23 mouse cellular contexts compared by ENCODE assay signal in genomic region chr17:69198805-69199204, GRCm38 (mm10).
DNase-seq lines count a peak whose midpoint lies in the region; ATAC-seq and TF ChIP-seq lines count a peak whose summit lies in the region.
"Had no signal": no experiment of that assay in that cellular context is flagged by ENCODE, and none has a peak within 500 bp of the region (broad histone marks: within the 10 kb centered on the region; RNA-seq: fewer than 3 reads in every experiment).

No protein-coding gene starts in this region.

- no peaks in the 10 kb centered on the region for H3K36me3 ChIP-seq in heart, embryonic 12.5 days
- no peaks in the 10 kb centered on the region for H3K36me3 ChIP-seq in stomach, embryonic 15.5 days
- H3K36me3 ChIP-seq in stomach, postnatal 0 days (ENCODE audit: control insufficient read depth, insufficient read depth, low read length): no peaks in the 10 kb centered on the region
- H3K36me3 ChIP-seq: forebrain, embryonic 10.5 days; heart, embryonic 13.5 days; hindbrain, embryonic 12.5 days; hindbrain, embryonic 15.5 days had no signal

- no peak overlapping the region for H3K4me2 ChIP-seq in heart, embryonic 12.5 days
- H3K4me2 ChIP-seq in stomach, embryonic 15.5 days: no peak overlapping the region
- H3K4me2 ChIP-seq in stomach, postnatal 0 days (replicated peaks; ENCODE audit: low read depth): no peak overlapping the region
- H3K4me2 ChIP-seq: heart, embryonic 13.5 days; hindbrain, embryonic 12.5 days; hindbrain, embryonic 15.5 days had no signal

- peak overlapping the region; percentile 6; the same call in 1 of the 2 replicates for H3K27ac ChIP-seq in heart, embryonic 12.5 days (ENCODE audit: poor library complexity, severe bottlenecking)
- H3K27ac ChIP-seq in stomach, embryonic 15.5 days: no peak overlapping the region
- no peak overlapping the region for H3K27ac ChIP-seq in stomach, postnatal 0 days (replicated peaks)
- H3K27ac ChIP-seq: forebrain, embryonic 10.5 days; heart, embryonic 13.5 days; hindbrain, embryonic 12.5 days; hindbrain, embryonic 15.5 days had no signal

- H3K4me3 ChIP-seq in heart, embryonic 12.5 days: no peak overlapping the region
- H3K4me3 ChIP-seq in stomach, embryonic 15.5 days (replicated peaks): no peak overlapping the region
- H3K4me3 ChIP-seq in stomach, postnatal 0 days (ENCODE audit: low read depth, low read length): no peak overlapping the region
- H3K4me3 ChIP-seq: forebrain, embryonic 10.5 days; heart, embryonic 13.5 days; hindbrain, embryonic 12.5 days; hindbrain, embryonic 15.5 days had no signal

- TF ChIP-seq CTCF in stomach, postnatal 0 days (IDR thresholded peaks at IDR 0.05; ENCODE audit: low read depth): no peak

- peak; percentile 15 for DNase-seq in embryo, embryonic 10 days (ENCODE audit: low spot score)
- DNase-seq in embryo, embryonic 9.5 days (ENCODE audit: extremely low spot score): no peak
- DNase-seq in heart, postnatal 36 days: no peak
- DNase-seq in stomach, postnatal 0 days (ENCODE audit: low spot score): no peak
- DNase-seq in yolk sac, embryonic 10.5 days (ENCODE audit: low spot score): peak; percentile 62
- DNase-seq in adrenal gland, postnatal 4 days (ENCODE audit: low spot score in 2 of 2): no peak
- DNase-seq: adrenal gland, postnatal 10 days; adrenal gland, postnatal 36 days; cerebellum, adult 11 months; cerebellum, adult 2 months; cerebellum, adult 9-11 months; cerebellum, postnatal 25 days; embryo, embryonic 11 days; gastrocnemius, postnatal 36 days; heart, postnatal 14 days had no signal

- TF ChIP-seq EP300 in stomach, postnatal 0 days (optimal IDR thresholded peaks at IDR 0.05): no peak

- intact Hi-C loops in heart, postnatal 36 days (cut with DNase I): no loop called here

- no peaks in the 10 kb centered on the region for H3K27me3 ChIP-seq in heart, embryonic 12.5 days (replicated peaks)
- H3K27me3 ChIP-seq in stomach, embryonic 15.5 days (replicated peaks): no peaks in the 10 kb centered on the region
- no peaks in the 10 kb centered on the region for H3K27me3 ChIP-seq in stomach, postnatal 0 days (ENCODE audit: control insufficient read depth, insufficient read depth, low read length)
- H3K27me3 ChIP-seq: heart, embryonic 13.5 days; hindbrain, embryonic 12.5 days; hindbrain, embryonic 15.5 days had no signal

- WGBS in heart, embryonic 12.5 days: 21% methylated on average over 1 of the region's 1 CpGs
- WGBS in stomach, embryonic 15.5 days: 50% methylated on average over 1 of the region's 1 CpGs
- 50% methylated on average over 1 of the region's 1 CpGs for WGBS in stomach, postnatal 0 days

- no peaks in the 10 kb centered on the region for H3K9me3 ChIP-seq in heart, embryonic 12.5 days (replicated peaks)
- no peaks in the 10 kb centered on the region for H3K9me3 ChIP-seq in stomach, embryonic 15.5 days
- H3K9me3 ChIP-seq in stomach, postnatal 0 days (ENCODE audit: control insufficient read depth, low read length): no peaks in the 10 kb centered on the region
- H3K9me3 ChIP-seq: forebrain, embryonic 10.5 days; heart, embryonic 13.5 days; hindbrain, embryonic 12.5 days; hindbrain, embryonic 15.5 days had no signal

- no peak for ATAC-seq in heart, embryonic 12.5 days (ENCODE audit: insufficient number of reproducible peaks, low FRiP score)
- 0 out of 2 replicates have a peak, but pooled peaks have one; percentile 35 for ATAC-seq in stomach, embryonic 15.5 days (ENCODE audit: insufficient read depth, low FRiP score, low read depth)
- ATAC-seq in stomach, postnatal 0 days (ENCODE audit: low FRiP score, low TSS enrichment): no peak
- ATAC-seq: activated CD4-positive, CD25-positive, alpha-beta regulatory T cell, adult 4 months; forebrain, embryonic 14.5 days had no signal

- 0 out of 2 replicates have a peak overlapping the region, but pooled peaks have one; percentile 13 for H3K9ac ChIP-seq in heart, embryonic 12.5 days
- H3K9ac ChIP-seq in stomach, embryonic 15.5 days: no peak overlapping the region
- H3K9ac ChIP-seq in stomach, postnatal 0 days (ENCODE audit: low read length): no peak overlapping the region
- H3K9ac ChIP-seq: heart, embryonic 13.5 days; hindbrain, embryonic 12.5 days; hindbrain, embryonic 15.5 days had no signal

- H3K4me1 ChIP-seq in heart, embryonic 12.5 days (replicated peaks): peaks cover 51% of the 10 kb centered on the region
- H3K4me1 ChIP-seq in stomach, embryonic 15.5 days: no peaks in the 10 kb centered on the region
- H3K4me1 ChIP-seq in stomach, postnatal 0 days (replicated peaks; ENCODE audit: control insufficient read depth, insufficient read depth): no peaks in the 10 kb centered on the region

Comparison
In these comparisons a context has a peak if more than half of its experiments do, and no peak if none do; other contexts are left out.
1. DNase-seq: peak in embryo, embryonic 10 days (single experiment) and yolk sac, embryonic 10.5 days (single experiment); none in embryo, embryonic 9.5 days (single experiment), heart, postnatal 36 days (0 of 2), stomach, postnatal 0 days (single experiment) and adrenal gland, postnatal 4 days (0 of 2).